In the genomic region with DNA sequence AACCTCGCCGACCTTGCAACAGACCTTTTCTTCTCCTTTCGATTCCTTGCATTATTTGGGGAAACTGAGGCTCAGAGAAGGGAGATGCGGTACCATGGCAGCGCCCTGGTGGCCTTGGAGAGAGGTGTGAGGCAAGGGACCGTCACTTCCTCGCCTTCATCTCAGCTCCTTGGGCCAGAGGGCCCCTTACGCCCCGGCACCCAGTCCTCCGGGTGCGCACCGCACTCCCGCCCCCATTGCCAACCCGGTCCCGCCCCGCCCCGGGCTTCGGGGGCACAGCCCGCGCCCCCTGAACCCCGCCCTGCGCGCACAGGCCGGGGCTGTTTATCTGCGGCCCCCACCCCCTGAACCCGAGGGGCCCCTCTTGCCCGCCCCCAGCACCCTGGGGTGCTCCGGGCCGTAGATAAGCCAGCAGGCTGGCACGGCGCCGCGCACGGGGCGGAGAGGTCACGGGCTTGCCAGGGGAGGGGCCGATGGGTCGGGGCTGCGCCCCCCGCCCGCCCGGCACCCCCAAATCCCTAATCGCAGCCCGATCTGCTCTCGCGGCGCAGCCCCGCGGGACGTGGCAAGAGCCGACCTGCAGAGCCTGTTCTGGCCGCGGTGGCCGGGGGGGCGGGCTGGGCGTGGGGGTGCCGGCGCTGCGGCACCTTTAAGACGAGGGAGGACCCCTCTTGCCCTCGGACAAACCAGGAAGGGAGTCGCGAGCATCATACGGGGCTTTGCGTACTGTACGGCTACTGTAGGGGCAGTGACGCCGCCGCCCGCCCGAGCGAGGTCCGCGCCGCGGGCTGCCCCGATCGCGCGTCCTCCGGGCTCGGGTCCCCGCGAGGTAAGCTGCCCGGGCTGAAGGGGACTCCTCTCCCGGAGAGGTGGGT, we compare ENCODE assay signal across 8 mouse cellular contexts. TPM values are rescaled to one million over a fixed set of nuclear protein-coding genes. Genes with fewer than 3 reads are reported as not detected.
DNase-seq lines count a peak whose midpoint lies in the region; ATAC-seq and TF ChIP-seq lines count a peak whose summit lies in the region.

No protein-coding gene starts in this region.

- peaks cover 45% of the 10 kb centered on the region for H3K4me1 ChIP-seq in hindbrain, embryonic 12.5 days

- H3K36me3 ChIP-seq in hindbrain, embryonic 12.5 days, result no peaks in the 10 kb centered on the region
- no peaks in the 10 kb centered on the region for H3K36me3 ChIP-seq in macrophage (ENCODE audit: inconsistent target)

- peak overlapping the region; percentile 92 for H3K9ac ChIP-seq in hindbrain, embryonic 12.5 days

- H3K4me2 ChIP-seq in hindbrain, embryonic 12.5 days (replicated peaks), result peak overlapping the region; percentile 100

- peaks cover 32% of the 10 kb centered on the region for H3K79me2 ChIP-seq in macrophage (ENCODE audit: inconsistent target)

- ATAC-seq in Patski, result peak; percentile 16
- ATAC-seq in hindbrain, embryonic 12.5 days (ENCODE audit: low FRiP score), result peak; percentile 18; the same call in 1 of the 2 replicates

- CTCF ChIA-PET in Patski (lab: Charles Lee), result no interaction called here

- peak overlapping the region; percentile 85 for H3K4me3 ChIP-seq in hindbrain, embryonic 12.5 days
- peak overlapping the region; percentile 67 for H3K4me3 ChIP-seq in macrophage (ENCODE audit: inconsistent target)

- in situ Hi-C loops in Patski (cut with MboI; ENCODE audit: low pct_unique_long_range_greater_than_20kb), result no loop called here

- POLR2A ChIA-PET in Patski (lab: Charles Lee), result interaction anchor here (0.9 to 1.7 kb wide), 4 partner anchors 11 to 51 kb away, joined by 3 to 6 read pairs (median 4); partner anchors contain the start of gene Eef2

- no peaks in the 10 kb centered on the region for H3K27me3 ChIP-seq in Patski
- H3K27me3 ChIP-seq in hindbrain, embryonic 12.5 days, result peaks cover 39% of the 10 kb centered on the region

- DNase-seq in Patski (ENCODE audit: low read depth, low spot score), result no peak
- DNase-seq in cerebellum, postnatal 14 days, result peak; percentile 84 to 85
- DNase-seq in frontal cortex, postnatal 14 days (ENCODE audit: low spot score in 2 of 2), result peak; percentile 55 to 68
- DNase-seq in left cerebral cortex, adult 8-10 months (ENCODE audit: low spot score in 2 of 2), result peak; percentile 44 to 63
- DNase-seq in retina, postnatal 7 days (ENCODE audit: low read depth, low spot score), result peak; percentile 68
- DNase-seq in thymus, postnatal 36 days, result peak; percentile 65 to 76

- H3K9me3 ChIP-seq in hindbrain, embryonic 12.5 days (replicated peaks), result no peaks in the 10 kb centered on the region

- under 1% methylated on average over 75 of the region's 86 CpGs for WGBS in hindbrain, embryonic 12.5 days
- WGBS in macrophage (ENCODE audit: missing documents), result 2% methylated on average over 53 of the region's 86 CpGs

- no peak for TF ChIP-seq CTCF in Patski (IDR thresholded peaks at IDR 0.05)

- peak overlapping the region; percentile 97 for H3K27ac ChIP-seq in hindbrain, embryonic 12.5 days
- peak overlapping the region; percentile 92 for H3K27ac ChIP-seq in macrophage

RNA-seq across cellular contexts. Expression of gene Zbtb7a, which starts 1.0 kb away (rescaled TPM):
- polyA plus RNA-seq in Patski (2021), result 40.6 TPM
- 17.7 and 18.2 TPM in 2 replicates for polyA plus RNA-seq in hindbrain, embryonic 12.5 days (2016; fragmentation: Nextera tagmentation; extraction: Ambion mirVana)
- 100 to 1,000 TPM; 106 to 115 (median 112) TPM for total RNA-seq in left cerebral cortex, adult 8-10 months (2022)
- total RNA-seq in macrophage (2018; cell fraction: chromatin; rRNA removed), result 100 to 1,000 TPM in 6 of 26 experiments, 10 to 100 TPM in 20; 17.7 to 188 (median 75.1) TPM
- total RNA-seq in macrophage (2018; cell fraction: cytosol; rRNA removed), result 100 to 1,000 TPM in 4 of 26 experiments, 10 to 100 TPM in 22; 50.3 to 111 (median 83.6) TPM
- total RNA-seq in macrophage (2018; cell fraction: nucleus; rRNA removed), result 100 to 1,000 TPM in 11 of 26 experiments, 10 to 100 TPM in 15; 39.7 to 162 (median 88.6) TPM
- 48.1 to 55.4 TPM (median 52.8 TPM) in 3 replicates for polyA plus RNA-seq in macrophage (2018)

RNA-seq across cellular contexts. Expression of gene Map2k2, which starts 30.4 kb away (rescaled TPM):
- polyA plus RNA-seq in Patski (2021) (150 TPM), macrophage (2018) (31.4 to 102 TPM (median 93.5 TPM) in 3 replicates)
- 223 and 232 TPM in 2 replicates for polyA plus RNA-seq in hindbrain, embryonic 12.5 days (2016; fragmentation: Nextera tagmentation; extraction: Ambion mirVana)
- total RNA-seq in left cerebral cortex, adult 8-10 months (2022), result 100 to 1,000 TPM; 121 to 132 (median 126) TPM
- total RNA-seq in macrophage (2018; cell fraction: chromatin; rRNA removed), result 100 to 1,000 TPM in 25 of 26 experiments, 10 to 100 TPM in 1; 88.4 to 251 (median 169) TPM
- total RNA-seq in macrophage (2018; cell fraction: cytosol; rRNA removed), result 100 to 1,000 TPM in 15 of 26 experiments, 10 to 100 TPM in 11; 79.6 to 125 (median 103) TPM
- total RNA-seq in macrophage (2018; cell fraction: nucleus; rRNA removed), result 100 to 1,000 TPM in 17 of 26 experiments, 10 to 100 TPM in 9; 68.3 to 137 (median 111) TPM

RNA-seq across cellular contexts. Expression of gene Pias4, which starts 31.7 kb away (rescaled TPM):
- polyA plus RNA-seq in Patski (2021) (33.9 TPM), macrophage (2018) (19.6 to 22.5 TPM (median 21.5 TPM) in 3 replicates)
- 56.7 and 59.2 TPM in 2 replicates for polyA plus RNA-seq in hindbrain, embryonic 12.5 days (2016; fragmentation: Nextera tagmentation; extraction: Ambion mirVana)
- 10 to 100 TPM; 22.0 to 30.4 (median 27.9) TPM for total RNA-seq in left cerebral cortex, adult 8-10 months (2022)
- total RNA-seq in macrophage (2018; cell fraction: chromatin; rRNA removed), result 100 to 1,000 TPM in 1 of 26 experiments, 10 to 100 TPM in 25; 30.3 to 113 (median 63.8) TPM
- total RNA-seq in macrophage (2018; cell fraction: cytosol; rRNA removed), result 10 to 100 TPM; 18.8 to 27.9 (median 23.9) TPM
- total RNA-seq in macrophage (2018; cell fraction: nucleus; rRNA removed), result 10 to 100 TPM; 29.0 to 59.1 (median 42.5) TPM

RNA-seq across cellular contexts. Expression of gene Creb3l3, which starts 37.4 kb away (rescaled TPM):
- polyA plus RNA-seq in Patski (2021), result 0.08 TPM
- polyA plus RNA-seq in hindbrain, embryonic 12.5 days (2016; fragmentation: Nextera tagmentation; extraction: Ambion mirVana), result 0.12 and 0.46 TPM in 2 replicates
- total RNA-seq in left cerebral cortex, adult 8-10 months (2022), result under 1 TPM in 3 of 4 experiments, not detected in 1; 0.28 to 0.48 (median 0.37) TPM
- 1 to 10 TPM in 1 of 26 experiments, under 1 TPM in 12, not detected in 13; 0.30 to 1.4 (median 0.59) TPM for total RNA-seq in macrophage (2018; cell fraction: chromatin; rRNA removed)
- 1 to 10 TPM in 19 of 26 experiments, under 1 TPM in 7; 0.38 to 1.8 (median 1.1) TPM for total RNA-seq in macrophage (2018; cell fraction: cytosol; rRNA removed)
- total RNA-seq in macrophage (2018; cell fraction: nucleus; rRNA removed), result 1 to 10 TPM in 4 of 26 experiments, under 1 TPM in 15, not detected in 7; 0.25 to 1.7 (median 0.61) TPM
- polyA plus RNA-seq in macrophage (2018), result 0.75 to 1.1 TPM (median 0.85 TPM) in 3 replicates

RNA-seq across cellular contexts. Expression of gene Eef2, which starts 40.4 kb away (rescaled TPM):
- polyA plus RNA-seq in Patski (2021), result 1,798 TPM
- polyA plus RNA-seq in hindbrain, embryonic 12.5 days (2016; fragmentation: Nextera tagmentation; extraction: Ambion mirVana), result 539 TPM in 2 replicates
- 100 to 1,000 TPM; 928 to 998 (median 954) TPM for total RNA-seq in left cerebral cortex, adult 8-10 months (2022)
- 100 to 1,000 TPM; 161 to 373 (median 228) TPM for total RNA-seq in macrophage (2018; cell fraction: chromatin; rRNA removed)
- 1,000 to 10,000 TPM in 11 of 26 experiments, 100 to 1,000 TPM in 15; 644 to 1,256 (median 896) TPM for total RNA-seq in macrophage (2018; cell fraction: cytosol; rRNA removed)
- total RNA-seq in macrophage (2018; cell fraction: nucleus; rRNA removed), result 100 to 1,000 TPM; 248 to 505 (median 331) TPM
- polyA plus RNA-seq in macrophage (2018), result 749 to 1,081 TPM (median 1,012 TPM) in 3 replicates
